Mouse (Mus musculus): ENCODE measurements at regions not wholly inside any gene's neighbourhood (a gene's known extent, or its start where the extent isn't known, plus 50 kb on each side); places are given as distances from the start of the nearest gene placed in this dataset.

DNA sequence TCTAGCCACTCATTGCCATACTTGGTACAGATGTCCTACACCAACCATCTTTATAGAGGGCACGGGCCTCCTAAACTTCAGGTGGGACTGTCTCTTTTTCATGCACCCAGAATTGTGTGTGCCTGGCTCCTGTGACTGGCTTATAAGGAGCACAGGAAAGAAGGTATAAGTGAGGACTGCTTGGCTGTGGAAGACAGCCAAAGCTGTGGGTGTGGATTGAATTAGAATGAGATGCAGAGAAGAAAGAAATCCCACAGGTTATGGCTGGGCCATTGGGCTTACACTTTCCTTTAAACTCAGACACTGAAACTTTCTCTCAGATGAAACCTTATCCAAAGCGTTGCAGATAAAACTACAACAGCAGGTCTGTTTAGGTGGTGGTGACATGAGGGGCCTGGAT, 239.5 kb upstream of the Fam160b2 start:
- intact Hi-C loops (cut with DNase I): no loop called here
- Histone ChIP-seq H3K4me3 (no peak overlapping the region), H3K27ac (no peak overlapping the region)
- no peak for TF ChIP-seq CTCF (IDR thresholded peaks at IDR 0.05)
- peak in 1 of 2 experiments; percentile 25 for DNase-seq (ENCODE audit: extremely low spot score in 1 of 2, low spot score in 2 of 2)

DNA sequence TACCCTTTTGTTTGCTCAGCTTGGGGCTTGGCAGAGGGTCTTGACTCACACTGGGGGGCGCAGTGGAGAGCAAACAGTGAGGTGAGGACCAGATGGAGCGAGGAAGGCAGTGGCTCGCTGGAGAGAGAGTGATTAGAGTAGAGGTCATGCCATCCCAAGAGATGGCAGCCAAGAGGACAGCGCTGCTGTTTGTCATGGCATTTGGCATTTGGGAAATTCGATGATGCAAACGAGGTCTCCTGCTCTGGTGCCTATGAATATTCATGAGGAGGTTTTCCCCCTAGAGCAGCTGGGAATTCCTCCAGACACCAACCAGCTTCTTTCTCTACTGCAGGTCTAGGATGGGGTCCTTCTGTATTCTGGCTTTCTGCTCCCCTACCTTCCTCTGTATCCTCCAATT, 237.9 kb upstream of the Fam160b2 start:
- intact Hi-C loops (cut with DNase I): no loop called here
- DNase-seq (ENCODE audit: extremely low spot score in 1 of 2, low spot score in 2 of 2): no peak
- no peak for TF ChIP-seq CTCF (IDR thresholded peaks at IDR 0.05)
- no peak overlapping the region for H3K27ac ChIP-seq
- no peak overlapping the region for H3K4me3 ChIP-seq

DNA sequence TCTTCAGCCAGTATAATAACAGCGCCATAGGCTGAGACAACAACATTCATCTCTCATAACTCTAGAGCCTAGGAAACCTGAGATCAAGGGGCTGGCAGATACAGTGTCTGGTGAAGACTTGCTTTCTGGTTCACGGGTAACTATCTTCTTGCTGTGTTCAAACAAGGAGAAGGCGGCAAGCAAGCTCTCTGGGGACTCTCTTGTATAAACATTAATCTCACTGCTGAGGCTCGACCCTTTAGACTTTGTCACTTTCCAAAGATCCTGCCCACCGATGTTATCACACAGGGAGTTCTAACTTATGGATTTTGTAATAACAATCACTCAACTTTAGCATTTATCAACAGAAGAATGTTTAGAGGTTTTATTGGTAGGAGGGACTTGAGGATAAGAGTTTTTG, 233.6 kb upstream of the Fam160b2 start:
- intact Hi-C loops (cut with DNase I): no loop called here
- TF ChIP-seq CTCF (IDR thresholded peaks at IDR 0.05): no peak
- H3K27ac ChIP-seq: no peak overlapping the region
- DNase-seq (ENCODE audit: extremely low spot score in 1 of 2, low spot score in 2 of 2): no peak
- H3K4me3 ChIP-seq: no peak overlapping the region

DNA sequence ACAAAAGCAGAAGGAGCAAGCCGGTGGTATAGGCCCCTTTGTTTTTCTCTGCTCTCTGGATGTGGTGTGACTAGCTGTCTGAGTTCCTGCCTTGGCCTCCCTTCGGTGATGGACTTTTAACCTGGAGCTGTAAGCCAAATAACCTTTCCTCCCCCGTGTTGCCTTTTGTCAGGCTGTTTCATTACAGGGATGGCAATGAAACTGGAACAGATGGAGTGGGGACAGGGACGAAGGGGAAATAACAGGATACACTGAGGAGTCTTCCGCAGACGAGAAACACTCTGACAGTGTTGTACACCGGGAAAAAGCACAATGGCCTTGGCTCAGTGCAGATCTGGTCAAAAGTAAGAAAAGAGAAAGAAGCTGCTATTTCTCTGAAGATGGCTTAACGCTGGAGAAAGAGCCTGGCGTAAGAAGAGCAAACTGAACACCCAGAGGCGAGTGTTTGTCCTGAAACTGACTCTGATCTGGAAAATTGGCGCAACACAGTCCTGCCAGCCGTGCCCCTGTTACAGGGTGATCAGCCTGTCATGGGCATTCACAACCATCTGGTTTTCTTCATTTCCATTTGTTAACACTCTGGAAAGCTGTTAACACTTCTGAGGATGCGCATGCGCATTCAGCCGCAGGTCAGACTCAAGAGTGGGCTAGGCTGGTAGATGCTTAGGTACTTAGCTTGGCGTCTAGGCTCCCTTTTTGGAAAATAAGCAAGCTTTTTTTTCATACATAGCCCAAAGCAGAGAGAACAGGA, 233.0 kb upstream of the Fam160b2 start:
- no peak overlapping the region for H3K4me3 ChIP-seq
- TF ChIP-seq CTCF (IDR thresholded peaks at IDR 0.05): no peak
- DNase-seq (ENCODE audit: extremely low spot score in 1 of 2, low spot score in 2 of 2): no peak
- H3K27ac ChIP-seq: no peak overlapping the region
- intact Hi-C loops (cut with DNase I): no loop called here

DNA sequence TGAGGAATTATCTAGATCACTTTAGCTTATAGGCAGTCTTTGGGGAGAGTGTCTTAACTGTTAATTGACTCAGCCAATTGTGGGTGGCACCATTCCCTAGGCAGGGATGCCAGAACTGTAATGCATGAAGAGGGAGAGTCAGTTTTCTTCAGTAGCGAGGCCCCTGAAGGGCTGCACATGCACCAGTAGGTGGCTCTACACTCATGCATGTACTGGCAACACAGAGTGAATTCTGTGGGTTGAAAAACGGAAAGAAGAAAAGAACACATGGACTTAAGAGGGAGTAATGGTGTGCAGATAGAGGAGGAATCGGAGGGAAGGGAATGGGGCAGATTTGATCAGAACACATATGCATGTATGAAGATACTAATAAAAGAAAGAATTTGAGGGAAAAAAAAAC, 232.4 kb upstream of the Fam160b2 start:
- H3K27ac ChIP-seq: no peak overlapping the region
- H3K4me3 ChIP-seq: no peak overlapping the region
- DNase-seq (ENCODE audit: extremely low spot score in 1 of 2, low spot score in 2 of 2): no peak
- intact Hi-C loops (cut with DNase I): no loop called here
- peak; percentile 52 for TF ChIP-seq CTCF (IDR thresholded peaks at IDR 0.05)

Data from left cerebral cortex, adult 2 months (tissue).